Mouse (Mus musculus): Measurements from ENCODE around the gene Gm12355.
"Not testable (repeated sequence)": the region's sequence is repeated elsewhere in the genome, so short reads cannot be mapped to it uniquely, and the experiment has no call there.

Gm12355 gene

DNA sequence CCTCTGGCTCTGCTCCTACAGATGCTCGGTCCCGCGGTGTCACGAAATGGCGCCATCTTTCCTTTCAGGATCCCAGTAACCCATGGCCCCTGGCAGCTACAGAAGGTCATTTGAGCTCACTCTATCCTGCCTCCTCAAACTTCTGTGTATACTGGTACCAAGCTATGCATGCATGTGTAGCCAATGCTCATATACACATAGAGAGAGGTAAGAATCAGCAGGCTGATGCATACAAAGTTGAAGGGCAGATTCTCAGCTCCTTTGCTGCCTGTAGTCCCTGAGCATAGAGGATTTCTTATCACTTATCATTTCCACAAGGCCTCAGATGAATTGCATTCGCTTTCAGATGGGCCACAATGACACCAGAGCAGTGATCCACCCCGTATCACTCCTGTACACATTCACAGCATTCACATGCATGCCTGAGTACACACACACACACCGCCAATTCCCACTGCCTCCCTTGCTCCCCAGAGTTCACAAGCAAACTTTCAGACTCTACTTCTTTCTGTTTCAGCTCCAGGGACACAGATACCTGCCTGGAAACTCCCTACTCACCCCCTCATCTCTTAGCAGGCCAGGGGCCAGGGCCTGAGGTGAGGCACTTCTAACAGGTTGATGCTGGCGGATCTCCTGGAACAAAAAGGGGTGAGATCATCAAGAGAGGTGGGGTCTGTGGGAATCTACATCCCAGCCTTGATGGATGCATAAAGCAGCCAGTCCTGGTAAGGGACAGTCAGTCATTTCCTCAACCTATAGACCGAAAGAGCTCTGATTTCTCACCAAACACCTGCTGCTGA lies at the start of gene Gm12355, which contains the start of gene Gsdma3:
Gm12355 (minus strand) TSS at position 51 of the 800 bp plus-strand sequence.
Gsdma3 (plus strand) TSS at position 750 of the 800 bp plus-strand sequence.
- DNase-seq (ENCODE audit: low spot score): no peak

- DNase-seq (ENCODE audit: low spot score): peak; percentile 40
Observed at GRCm38 (mm10) chr11:98673136-98673535, 47.7 kb upstream of the Gm12355 start.

DNA sequence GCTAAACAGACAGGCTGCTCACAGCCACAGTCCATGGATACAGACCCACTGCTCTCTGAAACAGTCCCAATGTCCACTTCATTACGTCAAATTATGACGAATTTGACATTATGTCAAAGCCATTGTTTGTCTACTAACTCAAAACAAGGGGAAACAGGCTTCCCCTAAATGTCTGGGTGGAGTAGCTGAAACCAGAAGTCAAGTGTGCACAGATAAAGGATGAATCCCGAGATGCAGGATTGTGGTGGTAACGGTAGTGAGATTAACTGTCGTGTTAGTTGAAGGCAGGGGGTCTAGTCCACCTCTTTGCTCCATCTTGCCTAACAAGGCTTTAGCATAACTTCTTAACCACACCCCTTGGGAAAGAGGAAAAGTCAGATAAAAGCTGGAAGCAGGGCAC lies 47.0 kb upstream of the Gm12355 start:
- no peak for DNase-seq (ENCODE audit: low spot score)

- DNase-seq (ENCODE audit: low spot score): peak; percentile 19
Observed at GRCm38 (mm10) chr11:98671857-98672256, 46.4 kb upstream of the Gm12355 start.

DNA sequence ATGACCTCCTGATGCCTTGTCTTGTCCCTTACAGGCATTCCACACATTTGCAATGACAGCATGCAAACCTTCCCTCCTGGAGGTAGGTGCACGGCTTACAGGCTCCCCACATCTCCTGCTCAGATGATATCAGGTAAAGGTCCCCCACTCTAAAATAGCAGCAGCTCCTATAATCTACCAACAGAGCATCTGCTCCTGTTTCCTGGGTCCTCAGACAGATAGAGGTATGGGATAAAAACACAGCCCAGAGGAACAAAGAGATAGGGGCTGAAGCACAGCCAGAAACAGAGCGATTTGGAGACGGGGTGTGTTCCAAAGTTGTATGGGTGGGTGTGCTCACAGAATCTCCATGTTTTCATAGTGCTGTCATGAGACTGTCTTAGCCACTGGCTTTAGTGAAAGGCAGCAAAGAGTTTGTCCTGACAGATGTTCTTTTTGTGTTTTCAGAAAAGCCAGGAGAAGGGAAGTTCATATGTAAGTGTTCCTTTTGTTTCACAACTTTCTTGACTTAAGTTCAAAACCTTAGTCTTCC lies 45.9 kb upstream of the Gm12355 start:
- no peak for DNase-seq (ENCODE audit: low spot score)

- DNase-seq (ENCODE audit: low spot score): no peak
Observed at GRCm38 (mm10) chr11:98668984-98669383, 43.5 kb upstream of the Gm12355 start.

DNA sequence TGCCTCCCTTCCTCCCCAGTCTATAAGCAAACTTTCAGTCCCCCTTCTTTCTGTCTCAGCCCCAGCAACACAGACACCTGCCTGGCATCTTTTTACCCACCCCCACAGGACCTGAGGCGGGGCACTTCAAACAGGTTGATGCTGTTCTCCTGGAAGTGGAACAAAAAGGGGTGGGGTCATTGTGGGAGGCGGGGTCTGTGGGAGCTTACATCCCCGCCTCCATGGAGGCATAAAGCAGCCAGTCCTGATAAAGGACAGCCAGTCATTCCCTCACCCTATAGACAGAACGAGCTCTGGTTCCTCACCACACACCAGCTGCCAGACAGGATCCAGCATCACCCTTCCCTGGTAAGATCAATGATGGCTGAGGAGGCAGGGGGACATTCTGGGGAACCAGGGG lies 38.6 kb upstream of the Gm12355 start, which contains the start of gene Gsdma:
Gsdma (plus strand) TSS at position 261 of the 400 bp plus-strand sequence.
- no peak for DNase-seq (ENCODE audit: low spot score)

- no peak for DNase-seq (ENCODE audit: low spot score)
Observed at GRCm38 (mm10) chr11:98660517-98660916, 35.1 kb upstream of the Gm12355 start.

GRCm38 (mm10) chr11:98655076-98655475 lies 29.6 kb upstream of the Gm12355 start:
- DNase-seq (ENCODE audit: low spot score): not testable (repeated sequence)

GRCm38 (mm10) chr11:98646459-98646858 lies 21.0 kb upstream of the Gm12355 start, which contains the start of gene Gsdma2:
TSS of gene Gsdma2 (plus strand) at chr11:98646759.
- DNase-seq (ENCODE audit: low spot score): no peak

DNA sequence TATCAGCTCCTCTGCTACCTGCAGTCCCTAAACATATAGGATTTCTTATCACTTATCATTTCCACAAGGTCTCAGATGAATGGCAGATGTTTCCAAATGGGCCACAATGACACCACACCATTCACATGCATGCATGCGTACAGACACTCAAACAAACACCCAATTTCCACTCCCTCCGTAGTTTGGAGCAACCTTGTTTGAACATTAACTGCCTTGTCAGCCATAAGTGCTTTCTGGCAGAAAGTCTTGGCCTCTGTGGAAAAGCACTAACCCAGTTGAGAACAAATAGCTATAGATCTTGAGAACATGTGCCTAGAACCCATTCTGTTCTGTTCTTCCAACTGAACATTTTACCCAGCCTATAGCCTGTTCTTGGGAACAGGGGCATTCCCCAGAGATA lies 20.5 kb upstream of the Gm12355 start:
- DNase-seq (ENCODE audit: low spot score): no peak

- no peak for DNase-seq (ENCODE audit: low spot score)
Observed at GRCm38 (mm10) chr11:98644757-98645156, 19.3 kb upstream of the Gm12355 start.

GRCm38 (mm10) chr11:98640091-98640490 lies 14.6 kb upstream of the Gm12355 start:
- no peak for DNase-seq (ENCODE audit: low spot score)

GRCm38 (mm10) chr11:98637501-98637900 lies 12.0 kb upstream of the Gm12355 start:
- no peak for DNase-seq (ENCODE audit: low spot score)

- DNase-seq (ENCODE audit: low spot score): peak; percentile 8
Observed at GRCm38 (mm10) chr11:98635312-98635970, 10.0 kb upstream of the Gm12355 start.

- no peak for DNase-seq (ENCODE audit: low spot score)
Observed at GRCm38 (mm10) chr11:98630646-98631045, 5.2 kb upstream of the Gm12355 start.

GRCm38 (mm10) chr11:98628706-98629105 lies 3.2 kb upstream of the Gm12355 start:
- DNase-seq (ENCODE audit: low spot score): no peak

GRCm38 (mm10) chr11:98624381-98624780 lies 1.1 kb downstream of the Gm12355 start:
- DNase-seq (ENCODE audit: low spot score): not testable (repeated sequence)

DNA sequence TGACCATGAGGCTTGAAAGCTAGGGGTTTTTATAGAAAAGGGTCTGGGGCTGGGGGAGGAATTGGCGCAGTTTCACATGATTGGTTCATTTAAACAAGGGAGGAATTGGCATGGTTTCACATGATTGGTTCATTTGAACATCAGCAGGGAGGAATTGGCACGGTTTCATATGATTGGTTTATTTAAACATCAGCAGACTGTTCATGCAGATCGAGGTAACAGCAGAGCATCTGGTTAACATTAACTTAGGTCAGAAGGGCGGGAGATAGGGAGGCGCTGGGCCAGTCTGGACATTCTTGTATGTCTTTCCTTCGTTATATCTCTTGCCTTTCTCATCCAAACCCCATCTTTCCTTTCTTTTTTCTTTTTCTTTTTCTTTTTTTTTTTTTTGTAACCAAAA lies 1.5 kb downstream of the Gm12355 start:
- not testable (repeated sequence) for DNase-seq (ENCODE audit: low spot score)

DNA sequence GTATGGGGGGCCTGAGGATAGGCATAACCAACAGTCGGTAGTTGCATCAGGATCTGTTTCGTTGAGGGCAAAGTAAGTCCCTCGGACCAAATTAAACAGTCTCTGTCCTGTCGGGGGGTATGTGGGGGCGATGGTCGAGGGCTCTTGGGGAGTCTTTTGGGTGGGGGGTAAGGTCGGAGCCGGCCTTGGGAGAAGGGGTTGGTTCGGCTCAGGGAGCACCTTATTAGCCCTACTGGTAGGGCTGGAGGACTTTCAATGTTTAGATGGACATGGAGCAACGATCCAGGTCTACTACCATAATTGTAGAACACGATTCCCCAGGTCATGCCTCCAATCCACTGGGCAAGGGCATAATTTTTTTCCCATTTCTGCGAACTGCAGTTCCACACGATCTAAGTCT lies 4.7 kb downstream of the Gm12355 start:
- no peak for DNase-seq (ENCODE audit: low spot score)

GRCm38 (mm10) chr11:98606763-98607162 lies 18.7 kb downstream of the Gm12355 start:
- no peak for DNase-seq (ENCODE audit: low spot score)

- DNase-seq (ENCODE audit: low spot score): not testable (repeated sequence)
Observed at GRCm38 (mm10) chr11:98604911-98605310, 20.6 kb downstream of the Gm12355 start.

DNA sequence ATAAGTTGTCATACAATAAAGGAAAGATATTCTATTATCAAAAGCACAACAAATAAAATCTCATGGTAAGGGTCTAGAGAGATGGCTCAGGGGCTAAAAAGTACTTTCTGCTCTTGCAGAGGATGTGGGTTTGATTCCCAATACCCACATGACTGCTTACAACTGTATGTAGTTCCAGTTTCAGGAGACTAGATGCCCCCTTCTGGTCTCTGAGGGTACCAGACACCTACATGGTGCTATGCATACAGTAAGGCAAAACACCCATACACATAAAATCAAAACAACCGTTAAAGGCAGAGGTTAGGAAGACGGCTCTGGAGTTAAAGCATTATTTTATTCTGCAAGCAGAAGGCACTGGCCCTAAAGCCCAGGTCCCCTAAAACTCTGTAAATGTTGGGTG lies 21.5 kb downstream of the Gm12355 start:
- DNase-seq (ENCODE audit: low spot score): no peak
